Mouse (Mus musculus): ENCODE data around the gene Exoc3. TPM values are rescaled to one million over a fixed set of nuclear protein-coding genes. Genes with fewer than 3 reads are reported as not detected.

Exoc3 gene
- total RNA-seq (2014; fragmentation: Nextera tagmentation) = 13.2 and 26.9 TPM in 2 replicates
- total RNA-seq (2017) = 28.4 and 35.5 TPM in 2 replicates

- ATAC-seq (replicated peaks; ENCODE audit: poor library complexity, severe bottlenecking) = peak; percentile 98
Observed at GRCm38 (mm10) chr13:74208317-74208985, at the start of gene Exoc3. Gene Exoc3 (minus strand): TSS chr13:74208732.

GRCm38 (mm10) chr13:74246494-74246893, 38.0 kb upstream of the Exoc3 start:
- no peak for ATAC-seq (replicated peaks; ENCODE audit: poor library complexity, severe bottlenecking)

- ATAC-seq (replicated peaks; ENCODE audit: poor library complexity, severe bottlenecking) = peak; percentile 25; the same call in 1 of the 2 replicates
Observed at GRCm38 (mm10) chr13:74245899-74246231, 37.3 kb upstream of the Exoc3 start.

GRCm38 (mm10) chr13:74245214-74245898, 36.8 kb upstream of the Exoc3 start:
- ATAC-seq (replicated peaks; ENCODE audit: poor library complexity, severe bottlenecking) = peak; percentile 98

- no peak for ATAC-seq (replicated peaks; ENCODE audit: poor library complexity, severe bottlenecking)
Observed at GRCm38 (mm10) chr13:74237574-74237973, 29.0 kb upstream of the Exoc3 start.

GRCm38 (mm10) chr13:74220659-74221058, 12.1 kb upstream of the Exoc3 start:
- ATAC-seq (replicated peaks; ENCODE audit: poor library complexity, severe bottlenecking) = no peak

GRCm38 (mm10) chr13:74218441-74218840, 9.9 kb upstream of the Exoc3 start:
- no peak for ATAC-seq (replicated peaks; ENCODE audit: poor library complexity, severe bottlenecking)

- peak; percentile 18 for ATAC-seq (replicated peaks; ENCODE audit: poor library complexity, severe bottlenecking)
Observed at GRCm38 (mm10) chr13:74208986-74209345, 434 bp upstream of the Exoc3 start.

GRCm38 (mm10) chr13:74196451-74196850, 12.1 kb downstream of the Exoc3 start:
- ATAC-seq (replicated peaks; ENCODE audit: poor library complexity, severe bottlenecking) = no peak

GRCm38 (mm10) chr13:74192613-74193012, 15.9 kb downstream of the Exoc3 start:
- no peak; the same call in 1 of the 2 replicates for ATAC-seq (replicated peaks; ENCODE audit: poor library complexity, severe bottlenecking)

- ATAC-seq (replicated peaks; ENCODE audit: poor library complexity, severe bottlenecking) = no peak
Observed at GRCm38 (mm10) chr13:74183011-74183695, 25.4 kb downstream of the Exoc3 start.

GRCm38 (mm10) chr13:74172036-74172435, 36.5 kb downstream of the Exoc3 start:
- no peak for ATAC-seq (replicated peaks; ENCODE audit: poor library complexity, severe bottlenecking)

- no peak for ATAC-seq (replicated peaks; ENCODE audit: poor library complexity, severe bottlenecking)
Observed at GRCm38 (mm10) chr13:74169446-74170164, 38.9 kb downstream of the Exoc3 start.

GRCm38 (mm10) chr13:74167492-74167891, 41.0 kb downstream of the Exoc3 start:
- no peak for ATAC-seq (replicated peaks; ENCODE audit: poor library complexity, severe bottlenecking)

GRCm38 (mm10) chr13:74167057-74167413, 41.5 kb downstream of the Exoc3 start:
- peak; percentile 16 for ATAC-seq (replicated peaks; ENCODE audit: poor library complexity, severe bottlenecking)

GRCm38 (mm10) chr13:74166348-74167056, 42.0 kb downstream of the Exoc3 start:
- ATAC-seq (replicated peaks; ENCODE audit: poor library complexity, severe bottlenecking) = peak; percentile 84

GRCm38 (mm10) chr13:74147327-74147726, 61.2 kb downstream of the Exoc3 start:
- ATAC-seq (replicated peaks; ENCODE audit: poor library complexity, severe bottlenecking) = no peak

GRCm38 (mm10) chr13:74145983-74146622, 62.4 kb downstream of the Exoc3 start:
- ATAC-seq (replicated peaks; ENCODE audit: poor library complexity, severe bottlenecking) = no peak

- no peak for ATAC-seq (replicated peaks; ENCODE audit: poor library complexity, severe bottlenecking)
Observed at GRCm38 (mm10) chr13:74144120-74144884, 64.2 kb downstream of the Exoc3 start.

All from granulocyte monocyte progenitor cell, adult 5-6 weeks (primary cell).